8 mouse cellular contexts compared by ENCODE assay signal in the genomic region with DNA sequence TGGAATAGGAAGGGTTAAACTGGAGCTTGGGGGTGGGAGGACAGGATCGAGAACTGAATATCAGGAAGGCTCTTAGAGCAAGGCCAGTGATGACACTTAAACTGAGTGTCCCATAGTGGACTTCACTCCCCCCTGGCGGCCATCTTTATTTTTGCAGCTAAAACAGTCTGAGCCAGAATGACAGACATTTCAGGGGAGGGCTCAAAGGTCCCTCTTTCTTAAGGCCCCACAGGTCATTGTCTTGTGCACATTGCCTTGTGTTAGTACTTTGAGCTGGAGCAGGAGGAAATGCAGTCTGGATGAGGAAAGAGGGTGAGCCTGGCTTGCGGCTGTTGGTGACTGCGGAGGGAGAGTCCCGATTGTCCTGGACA. TPM values are rescaled to one million over a fixed set of nuclear protein-coding genes. Genes with fewer than 3 reads are reported as not detected.
DNase-seq lines count a peak whose midpoint lies in the region; ATAC-seq and TF ChIP-seq lines count a peak whose summit lies in the region.

No protein-coding gene starts in this region.

- no peaks in the 10 kb centered on the region for H3K9me3 ChIP-seq in kidney, embryonic 14.5 days (ENCODE audit: control insufficient read depth, low read length)
- no peaks in the 10 kb centered on the region for H3K9me3 ChIP-seq in liver, embryonic 14.5 days (ENCODE audit: control insufficient read depth, low read length)
- H3K9me3 ChIP-seq in neural tube, embryonic 11.5 days (ENCODE audit: control insufficient read depth, low read length) = no peaks in the 10 kb centered on the region

- H3K36me3 ChIP-seq in kidney, embryonic 14.5 days (ENCODE audit: control insufficient read depth, insufficient read depth, low read length) = no peaks in the 10 kb centered on the region
- no peaks in the 10 kb centered on the region for H3K36me3 ChIP-seq in liver, embryonic 14.5 days (replicated peaks; ENCODE audit: control insufficient read depth, insufficient read depth, low read depth)
- no peaks in the 10 kb centered on the region for H3K36me3 ChIP-seq in neural tube, embryonic 11.5 days (ENCODE audit: control insufficient read depth, insufficient read depth, low read length)

- no peak overlapping the region for H3K27ac ChIP-seq in kidney, embryonic 14.5 days (ENCODE audit: low read depth, low read length)
- no peak overlapping the region for H3K27ac ChIP-seq in liver, embryonic 14.5 days
- H3K27ac ChIP-seq in neural tube, embryonic 11.5 days (ENCODE audit: low read depth, low read length) = no peak overlapping the region

- no peaks in the 10 kb centered on the region for H3K27me3 ChIP-seq in kidney, embryonic 14.5 days (ENCODE audit: control insufficient read depth, insufficient read depth, low read length)
- H3K27me3 ChIP-seq in liver, embryonic 14.5 days (ENCODE audit: control insufficient read depth, insufficient read depth, low read length) = no peaks in the 10 kb centered on the region
- H3K27me3 ChIP-seq in neural tube, embryonic 11.5 days (ENCODE audit: control insufficient read depth, insufficient read depth, low read length) = no peaks in the 10 kb centered on the region

- no peak overlapping the region for H3K9ac ChIP-seq in kidney, embryonic 14.5 days (ENCODE audit: low read depth, low read length)
- no peak overlapping the region for H3K9ac ChIP-seq in liver, embryonic 14.5 days (replicated peaks)
- H3K9ac ChIP-seq in neural tube, embryonic 11.5 days (ENCODE audit: low read length) = no peak overlapping the region

- H3K4me1 ChIP-seq in kidney, embryonic 14.5 days (ENCODE audit: control insufficient read depth, insufficient read depth, low read length) = no peaks in the 10 kb centered on the region
- H3K4me1 ChIP-seq in liver, embryonic 14.5 days (replicated peaks; ENCODE audit: control insufficient read depth in 2 of 2, insufficient read depth in 2 of 2, low read length in 1 of 2) = peaks cover 0 to 6% of the 10 kb centered on the region in 2 experiments; a peak in 2 of 4 replicates
- no peaks in the 10 kb centered on the region for H3K4me1 ChIP-seq in neural tube, embryonic 11.5 days (ENCODE audit: control insufficient read depth, insufficient read depth, low read length)

- intact Hi-C loops in gastrocnemius, postnatal 36 days (cut with DNase I) = loop anchor here (1.0 to 5.0 kb wide), 2 partner anchors 37 to 87 kb away; no protein-coding TSS in a partner anchor

- WGBS in kidney, embryonic 14.5 days = 56% methylated on average over 5 of the region's 5 CpGs
- 52% methylated on average over 5 of the region's 5 CpGs for WGBS in liver, embryonic 14.5 days (ENCODE audit: insufficient replicate concordance)
- 51% methylated on average over 5 of the region's 5 CpGs for WGBS in neural tube, embryonic 11.5 days

- no peak overlapping the region for H3K4me3 ChIP-seq in kidney, embryonic 14.5 days (ENCODE audit: low read length)
- H3K4me3 ChIP-seq in liver, embryonic 14.5 days (ENCODE audit: insufficient read depth in 1 of 2, low read depth in 2 of 2, low read length in 2 of 2) = no peak overlapping the region
- no peak overlapping the region for H3K4me3 ChIP-seq in neural tube, embryonic 11.5 days (ENCODE audit: low read depth, low read length)

- H3K4me2 ChIP-seq in kidney, embryonic 14.5 days (replicated peaks; ENCODE audit: low read depth, low read length) = no peak overlapping the region
- H3K4me2 ChIP-seq in liver, embryonic 14.5 days (ENCODE audit: low read depth) = no peak overlapping the region
- H3K4me2 ChIP-seq in neural tube, embryonic 11.5 days (ENCODE audit: low read depth) = no peak overlapping the region

- peak; percentile 72 for DNase-seq in CD4-positive helper T cell, adult 2 months (ENCODE audit: low read depth, low spot score)
- peak; percentile 69 for DNase-seq in T-cell, adult 2 months (ENCODE audit: low spot score)
- DNase-seq in cerebellum, postnatal 25 days = peak; percentile 87 to 92
- peak; percentile 63 to 83 for DNase-seq in gastrocnemius, postnatal 36 days
- peak; percentile 33 to 46 (median 35) for DNase-seq in liver, embryonic 14.5 days (ENCODE audit: low read depth in 3 of 3, low spot score in 3 of 3)
- peak; percentile 77 for DNase-seq in neural tube, embryonic 11.5 days (ENCODE audit: low spot score)
- DNase-seq in thymus, postnatal 14 days = peak; percentile 85

- no peak for TF ChIP-seq EP300 in liver, embryonic 14.5 days (IDR thresholded peaks at IDR 0.05; ENCODE audit: low read depth)

- peak; percentile 84 for TF ChIP-seq CTCF in liver, embryonic 14.5 days (IDR thresholded peaks at IDR 0.05; ENCODE audit: low read depth)

- peak; percentile 79 for ATAC-seq in kidney, embryonic 14.5 days (ENCODE audit: low FRiP score, low TSS enrichment)
- ATAC-seq in liver, embryonic 14.5 days (ENCODE audit: insufficient read depth) = no peak
- no peak for ATAC-seq in neural tube, embryonic 11.5 days (ENCODE audit: insufficient read depth, low FRiP score, low TSS enrichment)

RNA-seq across cellular contexts. Expression of a gene that starts 11.0 kb away (rescaled TPM):
- 10 to 100 TPM; 23.3 to 31.7 TPM for total RNA-seq in gastrocnemius, postnatal 36 days (2021)
- 19.3 and 25.1 TPM in 2 replicates for polyA plus RNA-seq in kidney, embryonic 14.5 days (2014; fragmentation: Nextera tagmentation; extraction: Ambion mirVana)
- 1.4 and 1.7 TPM in 2 replicates for polyA plus RNA-seq in liver, embryonic 14.5 days (2012; rRNA removed)
- polyA plus RNA-seq in liver, embryonic 14.5 days (2014; fragmentation: Nextera tagmentation; extraction: Ambion mirVana) = 1.8 and 2.2 TPM in 2 replicates
- polyA plus RNA-seq in neural tube, embryonic 11.5 days (2014; fragmentation: Nextera tagmentation; extraction: Ambion mirVana) = 18.4 TPM in 2 replicates

RNA-seq across cellular contexts. Expression of a gene that starts 20.1 kb away (rescaled TPM):
- total RNA-seq in gastrocnemius, postnatal 36 days (2021) = 1 to 10 TPM; 6.5 TPM
- 52.1 and 54.6 TPM in 2 replicates for polyA plus RNA-seq in kidney, embryonic 14.5 days (2014; fragmentation: Nextera tagmentation; extraction: Ambion mirVana)
- 2.4 and 2.8 TPM in 2 replicates for polyA plus RNA-seq in liver, embryonic 14.5 days (2012; rRNA removed)
- polyA plus RNA-seq in liver, embryonic 14.5 days (2014; fragmentation: Nextera tagmentation; extraction: Ambion mirVana) = 2.1 and 2.8 TPM in 2 replicates
- polyA plus RNA-seq in neural tube, embryonic 11.5 days (2014; fragmentation: Nextera tagmentation; extraction: Ambion mirVana) = 59.7 and 65.1 TPM in 2 replicates

Comparison
In these comparisons a context has a peak if more than half of its experiments do, and no peak if none do; other contexts are left out.
1. DNase-seq: peak in every context shown above with its lines; median percentile 90 in cerebellum, postnatal 25 days; 85 in thymus, postnatal 14 days; 77 in neural tube, embryonic 11.5 days; 73 in gastrocnemius, postnatal 36 days; 72 in CD4-positive helper T cell, adult 2 months; 69 in T-cell, adult 2 months; 35 in liver, embryonic 14.5 days.
2. RNA of a gene that starts 20.1 kb away (polyA plus RNA-seq): 59.7 to 65.1 TPM in neural tube, embryonic 11.5 days and 52.1 to 54.6 TPM in kidney, embryonic 14.5 days; 2.1 to 2.8 TPM in liver, embryonic 14.5 days; every median in the first group is over 10 times any median in the second.